Mouse (Mus musculus): ENCODE results near the gene Hoxc4. TPM values are rescaled to one million over a fixed set of nuclear protein-coding genes. Genes with fewer than 3 reads are reported as not detected.
A peak's percentile ranks its signal among the peaks of the same experiment; 100 is the strongest.

Gene Hoxc4
- polyA plus RNA-seq, 1 experiment, result 3.9 TPM

GRCm38 (mm10) chr15:103085831-103086671, 67.3 kb downstream of the Hoxc4 start:
- 2% methylated on average over 61 of the region's 61 CpGs for WGBS
- Histone ChIP-seq H3K4me3 (replicated peaks; ENCODE audit: insufficient read depth, low read depth, low read length) (no peak overlapping the region), H3K27ac (ENCODE audit: insufficient read depth, low read length) (no peak overlapping the region), H3K27me3 (ENCODE audit: control insufficient read depth, insufficient read depth, low read length) (peaks cover 5% of the 10 kb centered on the region; the same call in 1 of the 2 replicates), H3K4me1 (ENCODE audit: control insufficient read depth, insufficient read depth, low read length) (peaks cover 5% of the 10 kb centered on the region; the same call in 1 of the 2 replicates)
- peak; percentile 10 to 12 for DNase-seq
- no peak for TF ChIP-seq POLR2A (IDR thresholded peaks at IDR 0.05; ENCODE audit: borderline replicate concordance, insufficient read depth, low read length)
- TF ChIP-seq CTCF (IDR thresholded peaks at IDR 0.05; ENCODE audit: borderline replicate concordance, insufficient read depth, low read depth, low read length), result no peak

Other genes with a start within 250 kb of the Hoxc4 start
- not detected in 2 replicates for gene Hoxc13, start 97.8 kb upstream of the Hoxc4 start, polyA plus RNA-seq (2012; rRNA removed)
- gene Hoxc12, start 82.2 kb upstream of the Hoxc4 start, polyA plus RNA-seq (2012; rRNA removed), result not detected in 2 replicates
- gene Hoxc11, start 64.5 kb upstream of the Hoxc4 start, polyA plus RNA-seq (2012; rRNA removed), result not detected in 2 replicates
- gene Hoxc10, start 52.1 kb upstream of the Hoxc4 start, polyA plus RNA-seq (2012; rRNA removed), result not detected in 2 replicates
- 1.5 and 2.2 TPM in 2 replicates for gene Hoxc5, start 51.5 kb upstream of the Hoxc4 start, polyA plus RNA-seq (2012; rRNA removed)
- not detected in 2 replicates for gene Hoxc9, start 42.5 kb upstream of the Hoxc4 start, polyA plus RNA-seq (2012; rRNA removed)
- not detected in 2 replicates for gene Hoxc8, start 28.3 kb upstream of the Hoxc4 start, polyA plus RNA-seq (2012; rRNA removed)
- 0.16 and 0.25 TPM in 2 replicates for gene Hoxc6, start 20.7 kb upstream of the Hoxc4 start, polyA plus RNA-seq (2012; rRNA removed)
- gene Smug1, start 148.2 kb downstream of the Hoxc4 start, polyA plus RNA-seq (2012; rRNA removed), result 17.8 and 20.1 TPM in 2 replicates
- 49.4 and 52.7 TPM in 2 replicates for gene Cbx5, start 220.9 kb downstream of the Hoxc4 start, polyA plus RNA-seq (2012; rRNA removed)
- gene Hnrnpa1, start 221.5 kb downstream of the Hoxc4 start, polyA plus RNA-seq (2012; rRNA removed), result 318 and 320 TPM in 2 replicates
- gene Nfe2, start 239.5 kb downstream of the Hoxc4 start, polyA plus RNA-seq (2012; rRNA removed), result 0.28 and 0.57 TPM in 2 replicates

Measured in cerebellum, adult 2 months (tissue).